Mouse (Mus musculus): ENCODE measurements around the gene Cmya5.

The Cmya5 gene

DNA sequence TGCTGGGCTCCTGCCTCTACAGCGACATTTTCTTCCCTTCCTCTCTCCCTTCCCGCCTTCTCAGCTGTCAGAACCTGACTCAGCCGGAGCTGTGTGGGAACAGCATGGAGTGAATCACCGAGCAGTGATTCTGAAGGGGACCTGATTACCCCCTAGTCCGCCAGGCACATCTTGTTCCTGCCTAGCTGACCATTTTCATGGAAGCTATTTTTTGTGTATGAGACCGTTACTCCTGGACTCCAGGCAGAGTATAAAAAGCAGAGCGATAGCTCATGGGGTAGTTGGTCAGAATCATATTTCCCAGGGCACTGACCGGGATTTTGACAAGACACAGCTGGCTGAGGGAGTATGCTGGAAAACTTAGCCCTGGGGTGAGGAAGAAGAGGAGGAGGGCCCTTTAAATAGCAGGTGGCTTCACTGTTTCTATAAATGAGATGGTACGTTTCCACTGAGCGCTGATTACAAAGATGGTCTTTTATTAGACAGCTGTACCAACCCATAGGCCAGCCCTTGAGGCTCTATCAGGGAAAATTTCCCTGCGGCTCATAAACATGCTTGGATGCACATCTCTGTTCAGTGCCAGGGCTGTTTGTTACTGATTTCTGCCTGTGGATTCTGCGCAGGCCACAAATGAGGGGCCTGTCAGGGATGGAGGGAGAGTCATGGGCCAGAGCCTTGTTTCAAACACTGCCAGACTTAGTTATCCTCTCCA, 143.7 kb downstream of the Cmya5 start:
- DNase-seq (ENCODE audit: extremely low read depth, insufficient read length, low spot score), result no peak

DNA sequence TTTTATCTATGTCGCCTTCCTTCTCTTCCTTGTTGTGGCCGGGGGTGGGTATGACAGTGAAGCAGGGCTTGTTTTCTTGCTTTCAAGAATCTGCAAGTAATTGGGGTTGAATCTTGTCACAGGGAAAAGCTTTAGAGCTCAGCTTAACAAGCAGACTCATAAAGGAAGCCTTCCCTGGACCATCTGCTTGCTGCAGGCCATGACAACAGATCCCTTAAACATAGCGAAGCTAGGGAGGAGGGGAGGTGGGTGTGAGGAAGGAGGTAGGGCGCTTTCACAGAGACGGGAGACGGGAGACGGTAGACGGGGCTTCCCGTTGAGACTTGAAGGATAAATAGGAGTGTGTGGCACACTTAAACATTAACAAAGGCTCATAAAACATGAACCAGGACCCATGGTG, 144.7 kb downstream of the Cmya5 start:
- DNase-seq (ENCODE audit: extremely low read depth, insufficient read length, low spot score), result no peak

DNA sequence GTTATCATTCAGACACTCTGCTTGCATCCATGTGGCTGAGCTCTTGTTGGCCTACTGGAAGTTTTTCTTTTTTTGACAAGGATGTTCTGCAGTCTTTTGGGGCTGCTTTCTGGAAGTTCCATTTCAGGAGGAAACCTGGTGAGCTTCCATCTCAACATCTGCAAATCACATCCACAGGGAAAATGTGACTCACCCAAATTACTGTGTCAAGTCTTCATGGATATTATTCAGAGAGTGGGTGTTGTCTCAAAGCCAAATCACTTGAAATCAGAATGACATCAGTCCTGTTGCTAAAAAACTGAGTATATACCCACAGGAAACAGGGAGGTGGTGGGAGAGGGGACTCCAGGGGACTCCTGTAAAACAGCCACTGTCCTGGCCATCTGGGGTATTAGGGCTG, 149.8 kb downstream of the Cmya5 start:
- no peak for DNase-seq (ENCODE audit: extremely low read depth, insufficient read length, low spot score)

DNA sequence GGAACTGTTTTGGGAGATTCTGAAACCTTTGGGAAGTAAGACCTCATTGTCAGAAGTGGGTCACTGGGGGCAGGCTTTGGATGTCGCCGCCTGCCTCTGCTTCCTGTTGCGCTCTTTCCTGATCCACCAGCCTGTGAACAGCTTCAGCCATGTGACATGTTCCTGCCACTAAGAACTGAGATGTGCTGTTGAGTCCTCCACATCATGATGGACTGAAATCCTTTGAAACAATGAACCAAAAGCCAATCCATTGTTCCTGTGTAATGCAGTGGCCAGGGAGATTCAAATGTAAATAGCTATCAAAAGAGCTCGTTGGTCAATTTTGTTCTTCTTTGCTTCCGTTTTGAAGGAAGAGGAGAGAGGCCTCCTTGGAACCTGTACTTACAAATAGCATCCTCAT, 151.7 kb downstream of the Cmya5 start:
- DNase-seq (ENCODE audit: extremely low read depth, insufficient read length, low spot score), result no peak
